Mouse (Mus musculus) cerebellum, postnatal 14 days (tissue): ENCODE data around the gene Elf2.
"Not testable (repeated sequence)": the region's sequence is repeated elsewhere in the genome, so short reads cannot be mapped to it uniquely, and the experiment has no call there.

ENCODE experiments used
- DNase-seq, 2 experiments: peaks; one replicate each; pipeline ENCODE4 v3.0.0; 2021; ENCODE audit warnings: mixed read lengths in 2 of 2

Gene Elf2

DNA sequence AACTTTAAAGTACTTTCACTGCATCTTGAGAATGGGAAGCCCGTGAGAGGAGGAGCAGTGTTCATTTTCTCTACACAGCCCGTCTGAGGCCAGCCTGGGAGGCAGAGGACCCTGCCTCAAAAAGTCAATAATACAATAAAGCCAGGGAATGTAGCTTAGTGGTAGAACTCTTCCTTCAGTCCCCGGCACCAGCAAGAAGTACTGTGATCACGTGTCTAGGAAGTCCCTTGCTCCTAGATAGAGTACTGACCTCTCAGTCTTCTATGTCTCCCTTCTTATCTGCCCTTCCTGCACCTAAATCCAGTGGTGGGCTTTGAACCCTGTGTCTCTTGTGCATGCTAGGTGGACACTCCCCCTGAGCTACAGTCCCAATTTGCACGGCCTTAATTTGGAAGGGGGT, 109.6 kb downstream of the Elf2 start:
- no peak for DNase-seq

- no peak for DNase-seq
Observed at GRCm38 (mm10) chr3:51230146-51230835, 110.2 kb downstream of the Elf2 start.

GRCm38 (mm10) chr3:51229226-51229625, 111.2 kb downstream of the Elf2 start:
- no peak for DNase-seq

GRCm38 (mm10) chr3:51228821-51229205, 111.7 kb downstream of the Elf2 start:
- no peak for DNase-seq

- peak; percentile 47 to 81 for DNase-seq
Observed at GRCm38 (mm10) chr3:51228038-51228820, 112.2 kb downstream of the Elf2 start.

DNA sequence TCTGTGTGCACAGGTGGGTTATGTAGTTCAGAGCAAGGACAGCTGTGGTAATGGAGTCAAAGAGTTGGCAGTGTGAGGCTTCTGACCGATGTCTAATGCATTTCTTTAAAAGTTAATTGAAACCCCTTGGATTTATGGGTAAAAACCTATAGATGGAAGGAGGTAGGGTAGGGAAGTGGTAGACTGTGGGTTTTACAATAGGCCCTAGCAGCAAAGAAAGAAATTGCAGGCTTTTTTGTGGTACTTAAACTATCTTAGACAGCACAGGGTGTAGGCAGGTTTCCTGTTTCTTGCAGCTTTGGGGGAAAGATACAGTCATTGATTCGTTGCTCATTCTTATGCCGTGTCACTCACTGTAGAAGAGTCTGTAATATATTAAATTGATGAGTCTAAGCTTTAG, 113.9 kb downstream of the Elf2 start:
- DNase-seq, result no peak

DNA sequence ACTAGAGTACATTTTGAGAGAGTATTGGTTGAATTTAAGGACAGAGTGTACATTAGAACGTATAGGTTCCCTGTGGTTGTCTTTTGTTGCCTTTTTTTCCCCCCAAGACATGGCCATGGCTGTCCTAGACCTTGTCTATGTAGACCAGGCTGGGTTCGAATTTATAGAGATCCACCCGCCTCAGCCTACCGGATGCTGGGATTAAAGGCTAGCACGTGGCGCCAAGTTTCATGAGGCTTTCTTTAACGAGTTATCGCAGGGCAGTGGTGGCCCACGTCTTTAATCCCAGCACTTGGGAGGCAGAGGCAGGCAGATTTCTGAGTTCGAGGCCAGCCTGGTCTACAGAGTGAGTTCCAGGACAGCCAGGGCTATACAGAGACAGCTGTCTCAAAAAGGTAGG, 114.5 kb downstream of the Elf2 start:
- DNase-seq, result no peak

GRCm38 (mm10) chr3:51225226-51225750, 115.2 kb downstream of the Elf2 start:
- DNase-seq, result peak in 1 of 2 experiments; percentile 60

GRCm38 (mm10) chr3:51224363-51225225, 115.9 kb downstream of the Elf2 start, which contains the start of gene Noct:
TSS of gene Noct (plus strand) at chr3:51224447.
- peak; percentile 94 to 95 for DNase-seq

DNA sequence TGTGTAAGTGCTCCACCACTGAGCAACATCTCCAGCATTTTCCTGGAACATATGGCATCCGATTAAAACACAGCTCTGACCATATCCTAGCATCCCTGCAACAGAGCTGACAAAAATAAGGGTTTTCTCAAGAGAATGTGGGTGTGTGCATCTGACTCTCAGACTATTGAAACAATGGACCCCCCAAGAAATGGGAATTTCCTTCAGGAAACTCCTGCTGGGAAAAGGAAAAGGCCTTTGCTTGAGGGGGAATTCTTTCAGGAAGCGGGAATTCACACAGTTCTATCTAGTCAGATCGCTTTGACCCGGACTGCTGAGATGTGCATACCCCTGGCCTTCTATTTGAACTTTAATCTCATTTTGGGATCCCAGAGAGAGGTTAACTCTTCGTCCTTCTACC, 116.9 kb downstream of the Elf2 start:
- DNase-seq, result no peak

DNA sequence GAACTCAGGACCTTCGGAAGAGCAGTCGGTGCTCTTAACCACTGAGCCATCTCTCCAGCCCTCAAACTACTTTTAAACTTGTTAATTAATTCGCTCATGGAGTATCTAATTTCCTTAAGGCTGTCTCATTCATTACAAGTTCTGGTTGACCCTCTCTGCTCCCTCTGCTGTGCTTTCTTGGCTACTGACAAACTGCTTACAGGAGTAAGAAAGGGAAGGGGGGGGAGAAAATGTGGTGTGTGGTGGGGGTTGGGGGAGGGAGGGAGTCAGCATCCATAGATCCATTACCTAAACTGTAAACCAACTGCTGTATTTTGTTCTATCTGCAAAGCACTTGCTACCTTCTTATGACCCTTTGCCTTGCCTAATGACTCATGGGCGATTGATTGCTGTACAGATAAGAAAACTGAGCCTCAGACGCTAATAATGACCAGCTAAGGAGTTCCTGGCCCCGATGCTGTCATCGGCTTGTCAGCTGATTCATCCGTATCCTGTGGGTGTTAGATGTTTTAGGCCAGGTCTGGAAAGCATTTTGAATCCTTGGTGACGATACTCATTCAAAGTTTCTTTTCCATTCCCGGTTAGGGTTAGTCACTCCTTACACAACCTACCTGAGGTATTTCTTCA, 117.5 kb downstream of the Elf2 start:
- no peak for DNase-seq

DNA sequence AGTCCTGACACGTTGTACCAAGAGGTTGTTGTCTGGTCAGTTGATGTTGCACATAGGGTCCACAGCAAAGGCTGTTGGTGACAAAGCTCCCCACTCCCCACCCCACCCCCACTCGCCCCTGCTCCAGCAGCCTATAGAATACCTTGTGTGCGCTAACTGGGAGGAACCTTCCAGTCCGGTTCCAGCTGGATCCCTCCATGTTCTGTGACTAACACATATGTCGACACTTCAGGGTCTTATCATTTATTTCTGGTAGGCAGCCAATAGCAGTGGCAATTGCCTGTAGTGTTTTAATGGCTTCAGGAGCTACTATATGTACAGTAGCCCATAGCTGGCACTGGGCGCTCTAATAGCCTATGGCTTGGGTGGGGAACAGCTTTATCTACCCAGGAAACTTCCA, 118.2 kb downstream of the Elf2 start:
- no peak for DNase-seq

GRCm38 (mm10) chr3:51221847-51222246, 118.6 kb downstream of the Elf2 start:
- DNase-seq, result no peak

GRCm38 (mm10) chr3:51220846-51221245, 119.6 kb downstream of the Elf2 start:
- DNase-seq, result no peak

DNA sequence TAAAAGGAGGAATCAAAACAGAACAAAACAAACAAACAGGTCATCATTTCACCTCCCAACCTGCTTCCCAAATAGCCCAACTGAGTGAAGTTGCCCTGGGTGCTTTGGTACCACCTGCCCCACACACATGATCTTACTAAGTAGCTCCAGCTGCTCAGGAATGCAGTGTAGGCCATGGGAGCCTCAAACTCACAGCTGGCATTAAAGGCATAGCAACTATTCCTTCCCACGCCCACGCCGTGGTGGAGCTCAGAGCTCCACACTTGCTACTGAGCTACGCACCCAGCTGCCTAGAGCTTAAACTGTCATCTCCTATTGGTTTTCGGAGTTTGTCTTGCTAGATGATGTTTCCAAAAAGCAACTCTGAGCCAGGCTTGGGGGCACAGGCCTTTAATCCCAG, 121.2 kb downstream of the Elf2 start:
- DNase-seq, result no peak

DNA sequence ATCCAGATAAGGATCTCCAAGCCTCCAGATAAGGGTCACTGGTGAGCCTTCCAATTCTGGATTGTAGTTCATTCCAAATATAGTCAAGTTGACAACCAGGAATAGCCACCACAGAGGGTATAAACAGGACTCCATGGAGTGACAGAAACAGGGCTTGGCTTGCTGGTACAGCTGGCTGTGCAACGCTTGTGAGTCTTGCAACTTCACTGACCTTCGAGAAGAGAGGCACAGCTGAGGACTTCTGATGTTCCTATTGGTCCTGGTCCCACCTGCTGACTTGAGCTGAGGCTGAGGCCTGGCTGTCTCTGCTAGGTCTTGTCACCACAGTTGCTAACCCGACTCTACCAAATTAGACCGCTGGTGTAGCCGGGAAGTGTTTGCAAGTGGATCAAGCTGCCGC, 122.1 kb downstream of the Elf2 start:
- DNase-seq, result not testable (repeated sequence)

DNA sequence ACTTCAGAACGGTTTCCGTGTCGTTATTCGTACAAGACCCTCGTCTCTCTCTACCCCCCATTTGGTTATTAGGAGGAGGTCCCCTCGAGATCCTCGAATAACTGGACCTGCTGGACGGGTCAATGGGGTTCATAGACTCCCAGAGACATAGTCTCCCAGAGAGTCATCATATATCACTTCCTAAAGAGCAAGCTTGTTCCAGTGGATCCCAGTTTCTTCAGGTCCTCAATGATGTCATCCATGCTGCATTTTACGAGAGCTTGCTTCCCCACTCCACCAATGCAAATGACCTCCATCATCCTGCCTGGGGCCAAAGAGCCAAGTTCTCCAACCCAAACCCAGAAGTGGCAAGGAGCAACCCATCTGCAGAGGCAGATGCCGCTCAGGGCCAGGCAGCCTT, 124.1 kb downstream of the Elf2 start:
- DNase-seq, result not testable (repeated sequence)

DNA sequence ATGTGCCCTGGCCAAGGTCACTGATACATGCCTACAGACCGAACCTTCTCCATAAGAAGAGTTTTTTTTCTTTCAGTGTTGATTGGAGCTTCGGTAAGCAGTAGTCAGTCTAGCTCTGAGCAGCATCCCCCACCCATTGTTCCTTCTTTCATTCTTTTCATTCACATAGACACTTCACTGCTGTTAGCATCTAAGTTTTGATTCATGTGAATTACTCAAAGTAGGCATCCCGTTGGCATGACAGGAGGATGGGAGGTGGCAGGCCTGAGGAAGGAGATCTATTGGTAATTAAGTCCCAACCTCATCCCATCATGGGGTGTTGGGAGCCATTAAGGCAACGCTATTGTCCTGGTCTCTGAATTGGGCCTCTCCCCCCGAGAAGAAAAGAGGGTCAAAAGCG, 124.8 kb downstream of the Elf2 start:
- DNase-seq, result no peak

DNA sequence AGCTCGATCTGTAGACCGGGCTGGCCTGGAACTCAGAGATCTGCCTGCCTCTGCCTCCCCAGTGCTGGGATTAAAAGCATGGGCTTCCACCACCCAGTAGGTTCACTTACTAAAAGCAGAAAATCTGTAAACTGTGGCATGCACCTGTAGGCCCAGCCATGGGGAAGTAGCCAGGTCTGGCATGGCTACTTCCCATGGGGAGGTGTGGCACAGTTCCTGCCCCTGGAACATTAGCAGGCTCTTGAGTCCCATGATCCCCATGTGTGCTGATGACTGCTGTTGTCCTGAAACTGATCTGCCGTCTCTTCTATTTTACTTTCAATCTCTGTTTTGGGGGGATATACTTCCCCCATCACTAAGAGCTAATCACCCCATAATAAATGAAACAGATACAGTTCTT, 127.4 kb downstream of the Elf2 start:
- DNase-seq, result no peak

DNA sequence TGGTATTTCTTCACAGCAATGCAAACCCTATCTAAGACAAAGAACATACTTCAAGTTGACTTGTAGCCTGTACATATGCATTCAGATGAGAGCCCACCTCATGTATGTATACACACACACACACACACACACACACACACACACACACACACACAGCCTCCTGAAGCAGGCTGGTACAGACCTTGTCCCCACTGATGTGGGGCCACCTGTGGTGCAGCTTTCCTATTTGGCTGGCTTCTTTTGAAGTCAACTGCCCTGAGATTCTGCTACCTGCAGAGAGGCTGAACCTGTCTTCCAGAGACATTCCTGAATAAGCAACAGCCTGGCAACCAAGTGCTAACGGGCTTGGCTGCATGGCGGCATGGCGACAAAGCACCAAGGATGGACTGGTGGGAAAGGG, 130.0 kb downstream of the Elf2 start:
- DNase-seq, result no peak

DNA sequence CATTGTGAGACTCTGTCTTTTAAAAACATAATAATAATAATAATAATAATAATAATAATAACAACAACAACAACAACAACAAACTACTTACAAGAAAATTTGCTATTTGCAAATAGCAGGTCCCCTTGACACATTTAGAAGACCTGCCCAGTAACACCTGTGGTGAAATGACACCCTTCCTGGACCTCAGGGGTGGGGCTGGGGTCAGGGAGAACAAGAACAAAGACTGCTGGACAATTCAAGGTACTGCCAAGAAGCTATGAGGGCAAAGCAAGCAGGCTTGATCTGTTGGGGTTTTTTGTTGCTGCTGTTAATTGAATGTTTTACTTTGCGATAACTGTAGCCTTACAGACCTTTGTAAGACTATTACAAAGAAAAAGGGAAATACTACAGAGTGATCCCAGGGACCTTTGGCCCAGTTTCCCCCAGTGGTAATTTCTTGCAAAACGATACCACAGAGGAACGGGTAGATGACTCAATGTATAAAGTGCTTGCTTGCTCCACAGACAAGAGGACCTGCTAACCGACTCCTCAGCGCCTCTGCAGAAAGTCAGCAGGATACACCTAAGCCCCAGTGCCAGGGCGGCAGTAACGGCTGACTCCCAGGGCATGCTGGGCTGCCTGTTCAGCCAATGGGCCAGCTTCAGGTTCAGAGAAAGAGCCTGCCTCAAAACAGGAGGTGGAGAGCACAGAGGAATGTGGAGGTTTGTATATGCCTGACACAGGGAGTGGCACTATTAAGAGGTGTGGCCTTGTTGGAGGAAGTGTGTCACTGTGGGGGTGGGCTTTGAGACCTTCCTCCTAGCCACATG, 130.8 kb downstream of the Elf2 start:
- no peak for DNase-seq

DNA sequence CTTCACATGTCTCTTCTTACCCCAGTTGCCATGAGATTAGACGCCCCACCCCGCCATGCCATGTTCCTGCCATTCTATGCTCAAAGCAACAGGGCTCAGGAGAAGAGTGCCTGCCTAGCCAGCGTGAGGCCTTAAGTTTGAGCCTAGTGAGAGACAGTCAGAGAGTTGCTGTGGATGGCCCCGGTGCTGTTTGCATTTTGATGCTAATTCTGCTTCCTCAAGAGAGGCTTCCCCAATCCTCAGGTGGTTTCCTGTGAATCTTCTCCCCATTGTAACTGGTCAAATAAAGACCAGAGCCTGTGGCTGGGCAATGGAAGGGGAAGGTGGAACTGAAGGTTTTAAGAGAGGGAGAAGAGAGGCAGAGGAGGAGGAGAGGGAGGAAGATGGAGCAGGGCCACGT, 131.8 kb downstream of the Elf2 start:
- no peak for DNase-seq
